Mouse (Mus musculus): ENCODE data around the gene Rbm38. TPM values are rescaled to one million over a fixed set of nuclear protein-coding genes. Genes with fewer than 3 reads are reported as not detected.

Rbm38 gene
- polyA plus RNA-seq, 1 experiment, result 37.9 TPM

GRCm38 (mm10) chr2:173027824-173028495 lies 7.7 kb downstream of the Rbm38 start:
- H3K4me3 ChIP-seq (ENCODE audit: insufficient read depth, low read depth, low read length), result no peak overlapping the region
- H3K27me3 ChIP-seq (replicated peaks; ENCODE audit: control insufficient read depth, insufficient read depth, low read length), result no peaks in the 10 kb centered on the region
- H3K36me3 ChIP-seq (ENCODE audit: control insufficient read depth, insufficient read depth, low read length), result no peaks in the 10 kb centered on the region
- DNase-seq, result no peak
- no peaks in the 10 kb centered on the region for H3K4me1 ChIP-seq (ENCODE audit: control insufficient read depth, insufficient read depth, low read length)
- WGBS, result 74% methylated on average over 4 of the region's 4 CpGs
- H3K27ac ChIP-seq (ENCODE audit: insufficient read depth, low read depth, low read length), result no peak overlapping the region
- no peak for TF ChIP-seq CTCF (conservative IDR thresholded peaks at IDR 0.05; ENCODE audit: insufficient read depth, insufficient read length, low read depth, low read length)
- no peak for TF ChIP-seq POLR2A (IDR thresholded peaks at IDR 0.05; ENCODE audit: low read depth, low read length)

DNA sequence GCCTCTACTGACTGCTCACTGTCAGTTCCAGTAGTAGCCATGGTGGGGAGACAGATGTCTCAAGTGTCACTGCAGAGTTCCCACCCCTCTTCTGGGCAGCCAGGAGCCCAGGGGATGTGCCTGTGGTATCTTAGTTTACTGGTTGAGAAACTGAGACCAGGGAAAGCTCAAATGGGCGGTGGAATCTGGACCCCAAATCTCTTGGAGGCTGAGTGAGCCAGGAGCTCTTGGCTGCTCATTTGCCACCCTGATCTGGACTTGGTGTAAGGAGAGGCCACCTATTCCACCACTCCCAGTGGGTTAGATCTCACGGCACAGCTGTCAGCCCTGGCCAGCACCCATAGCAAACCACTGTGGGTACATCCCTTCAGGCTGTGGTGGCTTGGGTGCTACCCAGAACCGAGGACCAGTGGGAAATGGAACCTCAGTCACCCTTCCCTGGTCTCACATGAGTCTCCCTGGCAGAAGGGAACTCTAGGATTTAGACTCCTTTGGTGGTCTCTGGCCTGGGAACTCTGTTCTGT lies 8.3 kb downstream of the Rbm38 start:
- no peak overlapping the region for H3K4me3 ChIP-seq (ENCODE audit: insufficient read depth, low read depth, low read length)
- no peak for TF ChIP-seq POLR2A (IDR thresholded peaks at IDR 0.05; ENCODE audit: low read depth, low read length)
- 92% methylated on average over 3 of the region's 3 CpGs for WGBS
- H3K36me3 ChIP-seq (ENCODE audit: control insufficient read depth, insufficient read depth, low read length), result no peaks in the 10 kb centered on the region
- no peaks in the 10 kb centered on the region for H3K27me3 ChIP-seq (replicated peaks; ENCODE audit: control insufficient read depth, insufficient read depth, low read length)
- no peaks in the 10 kb centered on the region for H3K4me1 ChIP-seq (ENCODE audit: control insufficient read depth, insufficient read depth, low read length)
- no peak overlapping the region for H3K27ac ChIP-seq (ENCODE audit: insufficient read depth, low read depth, low read length)
- no peak for DNase-seq

- TF ChIP-seq POLR2A (IDR thresholded peaks at IDR 0.05; ENCODE audit: low read depth, low read length) (no peak), CTCF (conservative IDR thresholded peaks at IDR 0.05; ENCODE audit: insufficient read depth, insufficient read length, low read depth, low read length) (no peak)
- WGBS, result 77% methylated on average over 12 of the region's 12 CpGs
- H3K27me3 ChIP-seq (replicated peaks; ENCODE audit: control insufficient read depth, insufficient read depth, low read length), result no peaks in the 10 kb centered on the region
- H3K27ac ChIP-seq (ENCODE audit: insufficient read depth, low read depth, low read length), result no peak overlapping the region
- H3K4me1 ChIP-seq (ENCODE audit: control insufficient read depth, insufficient read depth, low read length), result no peaks in the 10 kb centered on the region
- H3K36me3 ChIP-seq (ENCODE audit: control insufficient read depth, insufficient read depth, low read length), result no peaks in the 10 kb centered on the region
- no peak for DNase-seq
- H3K4me3 ChIP-seq (ENCODE audit: insufficient read depth, low read depth, low read length), result no peak overlapping the region
Observed at GRCm38 (mm10) chr2:173030591-173031338, 10.5 kb downstream of the Rbm38 start.

GRCm38 (mm10) chr2:173033531-173033930 lies 13.2 kb downstream of the Rbm38 start:
- Histone ChIP-seq H3K27ac (ENCODE audit: insufficient read depth, low read depth, low read length) (no peak overlapping the region), H3K4me1 (ENCODE audit: control insufficient read depth, insufficient read depth, low read length) (no peaks in the 10 kb centered on the region), H3K4me3 (ENCODE audit: insufficient read depth, low read depth, low read length) (no peak overlapping the region), H3K27me3 (replicated peaks; ENCODE audit: control insufficient read depth, insufficient read depth, low read length) (no peaks in the 10 kb centered on the region), H3K36me3 (ENCODE audit: control insufficient read depth, insufficient read depth, low read length) (no peaks in the 10 kb centered on the region)
- TF ChIP-seq POLR2A (IDR thresholded peaks at IDR 0.05; ENCODE audit: low read depth, low read length) (no peak), CTCF (conservative IDR thresholded peaks at IDR 0.05; ENCODE audit: insufficient read depth, insufficient read length, low read depth, low read length) (no peak)
- WGBS, result 93% methylated on average over 13 of the region's 13 CpGs
- no peak for DNase-seq

GRCm38 (mm10) chr2:173034998-173035397 lies 14.7 kb downstream of the Rbm38 start:
- TF ChIP-seq CTCF (conservative IDR thresholded peaks at IDR 0.05; ENCODE audit: insufficient read depth, insufficient read length, low read depth, low read length) (no peak), POLR2A (IDR thresholded peaks at IDR 0.05; ENCODE audit: low read depth, low read length) (no peak)
- no peak for DNase-seq
- Histone ChIP-seq H3K4me3 (ENCODE audit: insufficient read depth, low read depth, low read length) (no peak overlapping the region), H3K36me3 (ENCODE audit: control insufficient read depth, insufficient read depth, low read length) (no peaks in the 10 kb centered on the region), H3K4me1 (ENCODE audit: control insufficient read depth, insufficient read depth, low read length) (no peaks in the 10 kb centered on the region), H3K27ac (ENCODE audit: insufficient read depth, low read depth, low read length) (no peak overlapping the region), H3K27me3 (replicated peaks; ENCODE audit: control insufficient read depth, insufficient read depth, low read length) (no peaks in the 10 kb centered on the region)
- 62% methylated on average over 4 of the region's 4 CpGs for WGBS

GRCm38 (mm10) chr2:173035653-173036052 lies 15.4 kb downstream of the Rbm38 start:
- 94% methylated on average over 5 of the region's 5 CpGs for WGBS
- no peak for TF ChIP-seq CTCF (conservative IDR thresholded peaks at IDR 0.05; ENCODE audit: insufficient read depth, insufficient read length, low read depth, low read length)
- TF ChIP-seq POLR2A (IDR thresholded peaks at IDR 0.05; ENCODE audit: low read depth, low read length), result no peak
- no peaks in the 10 kb centered on the region for H3K36me3 ChIP-seq (ENCODE audit: control insufficient read depth, insufficient read depth, low read length)
- H3K4me3 ChIP-seq (ENCODE audit: insufficient read depth, low read depth, low read length), result no peak overlapping the region
- no peaks in the 10 kb centered on the region for H3K4me1 ChIP-seq (ENCODE audit: control insufficient read depth, insufficient read depth, low read length)
- no peak for DNase-seq
- H3K27ac ChIP-seq (ENCODE audit: insufficient read depth, low read depth, low read length), result no peak overlapping the region
- no peaks in the 10 kb centered on the region for H3K27me3 ChIP-seq (replicated peaks; ENCODE audit: control insufficient read depth, insufficient read depth, low read length)

GRCm38 (mm10) chr2:173036055-173036454 lies 15.8 kb downstream of the Rbm38 start:
- WGBS, result 88% methylated on average over 5 of the region's 5 CpGs
- TF ChIP-seq CTCF (conservative IDR thresholded peaks at IDR 0.05; ENCODE audit: insufficient read depth, insufficient read length, low read depth, low read length) (no peak), POLR2A (IDR thresholded peaks at IDR 0.05; ENCODE audit: low read depth, low read length) (no peak)
- no peaks in the 10 kb centered on the region for H3K36me3 ChIP-seq (ENCODE audit: control insufficient read depth, insufficient read depth, low read length)
- H3K27ac ChIP-seq (ENCODE audit: insufficient read depth, low read depth, low read length), result no peak overlapping the region
- H3K27me3 ChIP-seq (replicated peaks; ENCODE audit: control insufficient read depth, insufficient read depth, low read length), result no peaks in the 10 kb centered on the region
- no peak for DNase-seq
- H3K4me3 ChIP-seq (ENCODE audit: insufficient read depth, low read depth, low read length), result no peak overlapping the region
- no peaks in the 10 kb centered on the region for H3K4me1 ChIP-seq (ENCODE audit: control insufficient read depth, insufficient read depth, low read length)

Measured in kidney, adult 2 months (tissue).